19 mouse cellular contexts compared by ENCODE assay signal in the genomic region with DNA sequence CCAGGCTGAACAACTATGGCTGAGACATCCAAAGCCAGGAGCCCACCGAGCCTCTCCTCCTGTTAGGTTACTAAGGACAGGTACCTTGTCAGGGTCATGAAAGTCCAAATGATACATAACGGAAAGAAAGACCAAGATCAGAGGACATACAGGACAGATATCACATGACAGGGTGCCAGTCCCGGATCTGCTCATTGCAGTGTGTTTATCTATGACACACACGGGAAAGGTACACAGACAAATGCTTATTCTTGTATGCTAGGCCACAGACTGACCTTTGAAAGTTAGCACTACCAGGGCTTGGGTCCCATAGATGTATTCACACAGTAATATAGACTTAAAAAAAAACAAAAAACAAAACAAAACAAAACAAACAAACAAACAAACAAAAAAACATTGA.
"Had no signal": no experiment of that assay in that cellular context is flagged by ENCODE, and none has a peak within 500 bp of the region (broad histone marks: within the 10 kb centered on the region; RNA-seq: fewer than 3 reads in every experiment).

No protein-coding gene starts in this region.

- DNase-seq: lung, adult 18-20 months; lung, embryonic 14.5 days; lung, postnatal 10 days; lung, postnatal 4 days; retina, postnatal 1 day; right cerebral cortex, adult 18-20 months; right cerebral cortex, postnatal 25 days; right cerebral cortex, postnatal 4 days; spleen, adult 18-20 months; thymus, adult 18-20 months; thymus, postnatal 14 days; thymus, postnatal 36 days had no signal

- H3K9me3 ChIP-seq: midbrain, embryonic 10.5 days; midbrain, embryonic 13.5 days; neural tube, embryonic 12.5 days; neural tube, embryonic 15.5 days had no signal

- H3K4me3 ChIP-seq: midbrain, embryonic 10.5 days; midbrain, embryonic 13.5 days; midbrain, embryonic 15.5 days; myocyte; neural tube, embryonic 12.5 days; neural tube, embryonic 15.5 days had no signal

- ATAC-seq: midbrain, embryonic 13.5 days; midbrain, embryonic 15.5 days had no signal

- H3K4me1 ChIP-seq: midbrain, embryonic 15.5 days; neural tube, embryonic 12.5 days had no signal

- H3K4me2 ChIP-seq: lung, embryonic 14.5 days; midbrain, embryonic 13.5 days; midbrain, embryonic 15.5 days; neural tube, embryonic 12.5 days; neural tube, embryonic 15.5 days had no signal

- H3K36me3 ChIP-seq: midbrain, embryonic 10.5 days; midbrain, embryonic 13.5 days; midbrain, embryonic 15.5 days; neural tube, embryonic 12.5 days; neural tube, embryonic 15.5 days had no signal

- H3K27me3 ChIP-seq: midbrain, embryonic 13.5 days; midbrain, embryonic 15.5 days; neural tube, embryonic 12.5 days; neural tube, embryonic 15.5 days had no signal

- H3K27ac ChIP-seq: liver, embryonic 14.5 days; midbrain, embryonic 10.5 days; midbrain, embryonic 13.5 days; midbrain, embryonic 15.5 days; neural tube, embryonic 12.5 days; neural tube, embryonic 15.5 days had no signal

- H3K9ac ChIP-seq: liver, embryonic 14.5 days; lung, embryonic 14.5 days; midbrain, embryonic 13.5 days; midbrain, embryonic 15.5 days; neural tube, embryonic 12.5 days; neural tube, embryonic 15.5 days had no signal
